Mouse (Mus musculus) MEL-GATA-1-ER (cell line): ENCODE measurements around the gene Zfp398.

Experiments used
- DNase-seq: peaks from one replicate; pipeline ENCODE4 v3.0.0-alpha.2; 2012; ENCODE audit warnings: low read depth; ENCODE audit errors: extremely low read depth

Zfp398 gene

GRCm38 (mm10) chr6:47899416-47899815 lies 64.0 kb downstream of the Zfp398 start:
- no peak for DNase-seq

GRCm38 (mm10) chr6:47903587-47903986 lies 68.1 kb downstream of the Zfp398 start:
- no peak for DNase-seq

GRCm38 (mm10) chr6:47904361-47904760 lies 68.9 kb downstream of the Zfp398 start:
- DNase-seq, result no peak

- no peak for DNase-seq
These were observed 69.6 kb downstream of the Zfp398 start for GRCm38 (mm10) chr6:47904917-47905695.

GRCm38 (mm10) chr6:47906326-47906725 lies 70.9 kb downstream of the Zfp398 start:
- no peak for DNase-seq

- no peak for DNase-seq
These were observed 73.5 kb downstream of the Zfp398 start for GRCm38 (mm10) chr6:47909007-47909406.

GRCm38 (mm10) chr6:47911650-47912049 lies 76.2 kb downstream of the Zfp398 start:
- DNase-seq, result peak; percentile 35

- DNase-seq, result no peak
These were observed 77.5 kb downstream of the Zfp398 start for GRCm38 (mm10) chr6:47912991-47913390.

- no peak for DNase-seq
These were observed 81.6 kb downstream of the Zfp398 start for GRCm38 (mm10) chr6:47917051-47917450.

GRCm38 (mm10) chr6:47918768-47919274 lies 83.4 kb downstream of the Zfp398 start:
- no peak for DNase-seq

- DNase-seq, result no peak
These were observed 84.4 kb downstream of the Zfp398 start for GRCm38 (mm10) chr6:47919646-47920446.

- DNase-seq, result peak; percentile 75
These were observed 85.2 kb downstream of the Zfp398 start, which contains the start of gene Zfp212 for GRCm38 (mm10) chr6:47920447-47921340. Gene Zfp212 (plus strand): TSS chr6:47920476.
